Mouse (Mus musculus) neural tube, embryonic 15.5 days (tissue): ENCODE results near the gene Pwp2. TPM values are rescaled to one million over a fixed set of nuclear protein-coding genes. Genes with fewer than 3 reads are reported as not detected.

ENCODE experiments used
- ATAC-seq: fragments of 200-750 bp; cut with Nextera tagmentation; 2 replicates; pipeline ENCODE4 v1.8.0; 2017; ENCODE audit warnings: mild to moderate bottlenecking, moderate TSS enrichment, moderate library complexity; ENCODE audit not compliant: low FRiP score
- H3K27ac ChIP-seq: fragments of 300-500 bp; sonication (generic); replicated peaks from 2 replicates; pipeline ENCODE4 v1.5.1; 2015; ENCODE audit warnings: mild to moderate bottlenecking, inconsistent platforms
- H3K27me3 ChIP-seq: fragments of 300-500 bp; sonication (generic); replicated peaks from 2 replicates; pipeline ENCODE4 v1.6.1; 2015; ENCODE audit warnings: inconsistent platforms
- H3K36me3 ChIP-seq: fragments of 300-500 bp; sonication (generic); 2 replicates; pipeline ENCODE4 v1.6.1; 2015; ENCODE audit warnings: inconsistent platforms
- H3K4me1 ChIP-seq: fragments of 300-500 bp; sonication (generic); 2 replicates; pipeline ENCODE4 v1.6.1; 2015; ENCODE audit warnings: inconsistent platforms
- H3K4me2 ChIP-seq: fragments of 300-500 bp; sonication (generic); 2 replicates; pipeline ENCODE4 v1.6.1; 2015; ENCODE audit warnings: inconsistent platforms, mild to moderate bottlenecking, moderate library complexity
- H3K4me3 ChIP-seq: fragments of 300-500 bp; sonication (generic); replicated peaks from 2 replicates; pipeline ENCODE4 v1.5.1; 2015; ENCODE audit warnings: mild to moderate bottlenecking, inconsistent platforms
- H3K9ac ChIP-seq: fragments of 300-500 bp; sonication (generic); replicated peaks from 2 replicates; pipeline ENCODE4 v1.6.1; 2015; ENCODE audit warnings: mild to moderate bottlenecking, inconsistent platforms
- H3K9me3 ChIP-seq: fragments of 300-500 bp; sonication (generic); replicated peaks from 2 replicates; pipeline ENCODE4 v1.6.1; 2016; ENCODE audit warnings: inconsistent platforms
- WGBS: fragments of 180-500 bp; shearing (Covaris S2); methylation state at CpG from one replicate; pipeline ENCODE4 v1.1.7; 2015; ENCODE audit warnings: mixed read lengths; 5-methylcytosine and 5-hydroxymethylcytosine counted together
- polyA plus RNA-seq: library from polyadenylated mRNA; unstranded; fragments of >200 nt; fragmentation: Nextera tagmentation; extraction: Ambion mirVana; gene quantifications from 2 replicates; pipeline ENCODE4 v1.2.1, GENCODE M21; 2015

Gene Pwp2
- polyA plus RNA-seq, 1 experiment from 2014 or later: 14.8 TPM

GRCm38 (mm10) chr10:78170445-78170844 lies 14.5 kb downstream of the Pwp2 start:
- H3K36me3 ChIP-seq: peaks cover 72% of the 10 kb centered on the region
- ATAC-seq: no peak
- WGBS: 70% methylated on average over 2 of the region's 2 CpGs

GRCm38 (mm10) chr10:78169281-78170042 lies 15.5 kb downstream of the Pwp2 start, which contains the start of gene D10Jhu81e:
TSS of gene D10Jhu81e (minus strand) at chr10:78169782.
- peak within 1 kb of the TSS; percentile 85 for H3K4me2 ChIP-seq
- H3K27ac ChIP-seq: peak within 1 kb of the TSS; percentile 86
- peak; percentile 96 for ATAC-seq
- H3K4me3 ChIP-seq: peak within 1 kb of the TSS; percentile 90
- peak within 1 kb of the TSS; percentile 98 for H3K9ac ChIP-seq
- H3K9me3 ChIP-seq: no peaks in the 10 kb centered on the region
- H3K36me3 ChIP-seq: peaks cover 72% of the 10 kb centered on the region
- no peaks in the 10 kb centered on the region for H3K27me3 ChIP-seq
- peaks cover 39% of the 10 kb centered on the region for H3K4me1 ChIP-seq
- WGBS: 2% methylated on average over 50 of the region's 50 CpGs

More at GRCm38 (mm10) chr10:78170445-78170844, 14.5 kb downstream of the Pwp2 start:
- H3K4me3 ChIP-seq: peak overlapping the region; percentile 90; the same call in 1 of the 2 replicates
- H3K9ac ChIP-seq: no peak overlapping the region
- H3K9me3 ChIP-seq: no peaks in the 10 kb centered on the region
- peak overlapping the region; percentile 85 for H3K4me2 ChIP-seq
- H3K27ac ChIP-seq: peak overlapping the region; percentile 86
- no peaks in the 10 kb centered on the region for H3K27me3 ChIP-seq
- peaks cover 36% of the 10 kb centered on the region for H3K4me1 ChIP-seq

GRCm38 (mm10) chr10:78168792-78169191 lies 16.2 kb downstream of the Pwp2 start:
- Histone ChIP-seq H3K9me3 (no peaks in the 10 kb centered on the region), H3K4me2 (peak overlapping the region; percentile 85), H3K27me3 (no peaks in the 10 kb centered on the region), H3K4me3 (peak overlapping the region; percentile 90), H3K27ac (peak overlapping the region; percentile 86; the same call in 1 of the 2 replicates), H3K4me1 (peaks cover 39% of the 10 kb centered on the region), H3K36me3 (peaks cover 68% of the 10 kb centered on the region), H3K9ac (peak overlapping the region; percentile 98)
- 91% methylated on average over 11 of the region's 11 CpGs for WGBS
- ATAC-seq: no peak

DNA sequence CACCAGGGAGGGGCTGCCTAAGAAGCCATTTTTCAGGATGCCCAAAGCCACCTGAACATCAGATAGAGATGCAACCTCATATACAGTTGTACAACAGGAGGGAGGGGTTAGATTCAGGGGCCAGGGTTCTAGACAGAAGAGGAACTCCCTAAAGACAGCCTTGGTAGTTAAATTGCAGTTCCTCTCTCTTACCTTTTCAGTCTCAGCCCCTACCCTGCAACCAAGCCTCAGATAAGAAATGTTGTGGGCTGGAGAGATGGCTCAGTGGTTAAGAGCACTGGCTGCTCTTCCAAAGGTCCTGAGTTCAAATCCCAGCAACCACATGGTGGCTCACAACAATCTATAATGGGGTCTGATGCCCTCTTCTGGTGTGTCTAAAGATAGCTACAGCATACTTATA lies 17.2 kb downstream of the Pwp2 start:
- Histone ChIP-seq H3K4me2 (no peak overlapping the region), H3K27ac (no peak overlapping the region), H3K4me3 (no peak overlapping the region), H3K9ac (no peak overlapping the region), H3K36me3 (peaks cover 68% of the 10 kb centered on the region), H3K9me3 (no peaks in the 10 kb centered on the region), H3K27me3 (no peaks in the 10 kb centered on the region), H3K4me1 (peaks cover 39% of the 10 kb centered on the region)
- no peak for ATAC-seq

GRCm38 (mm10) chr10:78167333-78167732 lies 17.6 kb downstream of the Pwp2 start:
- Histone ChIP-seq H3K9ac (no peak overlapping the region), H3K4me2 (no peak overlapping the region), H3K9me3 (no peaks in the 10 kb centered on the region), H3K27ac (no peak overlapping the region), H3K4me3 (no peak overlapping the region), H3K36me3 (peaks cover 68% of the 10 kb centered on the region), H3K27me3 (no peaks in the 10 kb centered on the region), H3K4me1 (peaks cover 39% of the 10 kb centered on the region)
- ATAC-seq: no peak
- WGBS: 68% methylated on average over 7 of the region's 7 CpGs

DNA sequence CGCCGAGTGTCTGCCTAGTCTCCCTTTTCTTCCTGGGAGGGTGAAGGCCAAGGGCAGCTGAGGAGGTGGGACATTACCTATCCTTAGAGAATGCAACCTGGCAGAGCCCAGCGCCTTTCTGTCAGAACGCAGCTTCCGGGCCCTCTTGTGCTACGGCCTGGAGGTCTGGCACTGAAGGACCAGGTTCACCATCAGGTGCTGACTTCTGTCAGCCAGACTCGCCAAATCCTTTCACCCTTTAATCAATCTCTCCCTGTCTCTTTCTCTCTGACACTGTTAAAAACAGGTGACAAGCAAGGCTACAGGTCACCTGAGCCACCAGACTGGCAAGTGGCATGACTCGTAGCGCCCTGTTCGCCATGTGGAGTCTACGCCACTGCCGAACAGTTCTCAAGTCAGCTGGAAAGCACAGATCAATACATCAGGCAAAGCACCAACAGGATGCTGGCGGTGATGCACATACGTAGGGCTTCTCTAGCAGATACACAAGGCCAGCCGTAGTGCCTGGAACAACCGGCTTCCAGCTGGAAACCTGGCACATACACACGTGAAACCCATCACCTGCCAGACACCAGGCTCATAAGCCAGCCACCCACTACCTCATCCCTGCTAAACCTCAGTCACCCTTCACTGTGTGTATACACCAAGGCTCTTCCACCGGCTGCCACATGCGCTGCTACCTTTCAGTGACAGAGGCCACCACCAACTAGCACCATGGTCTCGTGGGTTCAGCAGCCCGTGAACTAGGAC lies 19.5 kb downstream of the Pwp2 start:
- H3K4me1 ChIP-seq: peaks cover 37% of the 10 kb centered on the region
- H3K36me3 ChIP-seq: peaks cover 62% of the 10 kb centered on the region
- WGBS: 91% methylated on average over 21 of the region's 21 CpGs
- H3K27me3 ChIP-seq: no peaks in the 10 kb centered on the region
- H3K27ac ChIP-seq: no peak overlapping the region
- ATAC-seq: no peak
- H3K4me2 ChIP-seq: no peak overlapping the region
- no peak overlapping the region for H3K9ac ChIP-seq
- no peaks in the 10 kb centered on the region for H3K9me3 ChIP-seq
- H3K4me3 ChIP-seq: no peak overlapping the region

DNA sequence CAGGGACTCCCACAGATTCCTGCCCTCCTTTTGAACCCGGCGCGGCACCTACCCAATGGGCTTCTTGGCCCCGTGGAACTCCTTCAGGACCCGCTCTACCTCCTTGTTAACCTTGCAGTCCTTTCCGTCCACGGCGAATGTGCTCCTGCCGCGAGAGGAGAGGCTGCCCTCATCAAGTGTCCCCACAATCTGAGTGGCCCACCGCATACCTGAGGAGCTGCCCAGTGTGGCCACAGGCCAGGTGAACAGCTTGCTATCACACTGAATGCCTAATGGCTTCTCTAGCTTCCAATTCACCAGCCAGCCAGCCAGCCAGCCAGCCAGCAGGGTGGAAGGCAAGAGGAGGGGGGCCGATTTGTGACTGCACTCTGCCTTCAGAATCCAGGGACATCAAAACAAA lies 20.2 kb downstream of the Pwp2 start:
- Histone ChIP-seq H3K27ac (no peak overlapping the region), H3K36me3 (peaks cover 62% of the 10 kb centered on the region), H3K4me2 (no peak overlapping the region), H3K27me3 (no peaks in the 10 kb centered on the region), H3K9ac (no peak overlapping the region), H3K4me3 (no peak overlapping the region), H3K9me3 (no peaks in the 10 kb centered on the region), H3K4me1 (peaks cover 33% of the 10 kb centered on the region)
- no peak for ATAC-seq
- 93% methylated on average over 12 of the region's 12 CpGs for WGBS

DNA sequence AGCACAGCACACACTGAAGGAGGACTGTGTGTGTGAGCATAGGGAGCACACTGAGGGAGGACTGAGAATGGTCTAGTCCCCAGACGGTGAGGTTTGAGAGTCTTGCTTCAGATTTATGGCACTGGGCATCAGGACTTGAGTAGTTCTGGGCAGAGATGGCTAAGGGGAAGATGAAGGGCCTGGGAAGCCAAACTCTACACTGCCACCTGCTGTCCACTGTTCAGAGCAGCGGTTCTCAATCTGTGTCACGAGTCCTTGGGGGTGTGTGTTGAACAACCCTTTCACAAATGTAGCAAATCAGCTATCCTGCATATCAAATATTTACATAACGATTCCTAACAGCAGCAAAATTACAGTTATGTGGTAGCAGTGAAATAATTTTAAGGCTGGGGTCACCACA lies 21.0 kb downstream of the Pwp2 start:
- WGBS: 30% methylated on average over 4 of the region's 4 CpGs
- H3K9me3 ChIP-seq: no peaks in the 10 kb centered on the region
- no peak overlapping the region for H3K27ac ChIP-seq
- H3K4me1 ChIP-seq: peaks cover 36% of the 10 kb centered on the region
- no peak overlapping the region for H3K4me2 ChIP-seq
- H3K36me3 ChIP-seq: peaks cover 62% of the 10 kb centered on the region
- H3K4me3 ChIP-seq: no peak overlapping the region
- ATAC-seq: no peak
- no peaks in the 10 kb centered on the region for H3K27me3 ChIP-seq
- no peak overlapping the region for H3K9ac ChIP-seq

DNA sequence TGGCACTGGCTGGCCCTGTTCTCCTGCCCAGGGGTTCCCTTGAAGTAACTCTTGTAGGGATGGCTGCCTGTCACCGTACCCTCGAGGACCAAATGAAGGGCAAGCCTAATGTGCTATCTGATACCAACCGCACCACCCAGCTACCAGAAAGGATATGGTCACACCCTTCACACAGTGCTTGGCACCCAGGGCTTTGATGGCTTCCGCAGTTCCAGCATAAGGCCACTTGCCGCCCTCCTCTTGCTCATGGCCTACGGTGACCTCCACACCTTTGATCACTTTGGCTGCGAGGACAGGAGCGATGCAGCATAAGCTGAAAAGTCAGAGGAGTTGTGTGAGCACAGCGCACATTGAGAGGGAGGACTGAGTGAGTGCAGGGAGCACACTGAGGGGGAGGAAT lies 21.7 kb downstream of the Pwp2 start:
- no peaks in the 10 kb centered on the region for H3K9me3 ChIP-seq
- H3K9ac ChIP-seq: no peak overlapping the region
- peaks cover 29% of the 10 kb centered on the region for H3K4me1 ChIP-seq
- 93% methylated on average over 9 of the region's 9 CpGs for WGBS
- H3K27ac ChIP-seq: no peak overlapping the region
- no peak for ATAC-seq
- no peaks in the 10 kb centered on the region for H3K27me3 ChIP-seq
- H3K4me3 ChIP-seq: no peak overlapping the region
- H3K36me3 ChIP-seq: peaks cover 62% of the 10 kb centered on the region
- H3K4me2 ChIP-seq: no peak overlapping the region

DNA sequence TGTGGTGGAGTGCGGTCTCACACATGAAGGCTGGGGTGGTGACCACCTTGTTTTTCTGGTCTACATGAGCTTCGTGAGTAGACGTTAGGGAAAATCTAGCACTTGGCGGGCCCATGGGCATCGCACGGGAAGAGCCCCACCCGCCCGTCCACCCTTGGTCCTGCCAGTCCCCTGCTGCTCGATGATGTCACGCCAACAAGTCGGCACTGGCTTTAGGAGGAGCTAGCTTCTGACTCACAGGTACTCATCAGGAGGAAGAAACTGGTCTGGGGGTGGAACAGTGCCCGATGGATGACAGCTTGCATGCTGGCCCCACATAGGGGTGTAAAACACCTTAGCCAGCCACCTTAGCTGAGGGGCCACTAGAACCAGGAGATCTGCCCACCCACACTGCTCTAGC lies 22.3 kb downstream of the Pwp2 start:
- no peak overlapping the region for H3K4me3 ChIP-seq
- 97% methylated on average over 12 of the region's 12 CpGs for WGBS

DNA sequence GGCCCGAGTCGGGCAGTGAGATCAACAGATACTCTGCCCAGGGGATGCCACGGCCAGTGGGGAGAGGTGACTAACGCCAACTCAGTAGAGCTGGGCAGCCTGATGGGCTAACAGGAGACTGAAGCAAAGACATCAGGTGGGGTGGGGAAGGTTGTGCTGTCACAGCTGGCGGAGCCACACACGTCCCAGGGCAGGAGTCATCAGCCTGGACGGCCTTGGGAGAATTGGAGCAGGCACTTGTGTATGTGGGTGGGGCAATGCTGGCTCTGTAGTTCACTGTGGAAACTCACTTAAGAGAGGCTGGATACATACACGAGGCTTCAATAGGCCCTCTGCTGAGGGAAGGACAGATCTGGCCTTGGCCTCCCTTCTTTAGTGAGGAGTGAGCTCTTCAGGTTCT lies 23.9 kb downstream of the Pwp2 start:
- WGBS: 87% methylated on average over 8 of the region's 8 CpGs
- no peak for ATAC-seq

More for the DNA sequence above, 22.3 kb downstream of the Pwp2 start:
- H3K4me1 ChIP-seq: peaks cover 24% of the 10 kb centered on the region
- H3K9ac ChIP-seq: no peak overlapping the region
- H3K36me3 ChIP-seq: peaks cover 59% of the 10 kb centered on the region
- no peaks in the 10 kb centered on the region for H3K27me3 ChIP-seq
- H3K4me2 ChIP-seq: no peak overlapping the region
- no peak for ATAC-seq
- no peaks in the 10 kb centered on the region for H3K9me3 ChIP-seq
- H3K27ac ChIP-seq: no peak overlapping the region

More for the DNA sequence above, 23.9 kb downstream of the Pwp2 start:
- no peak overlapping the region for H3K4me2 ChIP-seq
- no peak overlapping the region for H3K4me3 ChIP-seq
- no peaks in the 10 kb centered on the region for H3K27me3 ChIP-seq
- H3K4me1 ChIP-seq: peaks cover 14% of the 10 kb centered on the region
- no peak overlapping the region for H3K27ac ChIP-seq
- no peak overlapping the region for H3K9ac ChIP-seq
- H3K9me3 ChIP-seq: no peaks in the 10 kb centered on the region
- H3K36me3 ChIP-seq: peaks cover 45% of the 10 kb centered on the region
